Mouse (Mus musculus) frontal cortex, postnatal 36 days (tissue): ENCODE data around the gene Gm16867.
"Not testable (repeated sequence)": the region's sequence is repeated elsewhere in the genome, so short reads cannot be mapped to it uniquely, and the experiment has no call there.

ENCODE experiments used
- DNase-seq, 2 experiments: peaks; one replicate each; pipeline ENCODE4 v3.0.0; 2022; ENCODE audit warnings: low spot score in 2 of 2

Gm16867 gene

GRCm38 (mm10) chr14:69503174-69503573, at the start of gene Gm16867:
TSS of gene Gm16867 (minus strand) at chr14:69503362.
- not testable (repeated sequence) for DNase-seq

GRCm38 (mm10) chr14:69547310-69547709, 44.1 kb upstream of the Gm16867 start:
- not testable (repeated sequence) for DNase-seq

GRCm38 (mm10) chr14:69545052-69545451, 41.9 kb upstream of the Gm16867 start:
- not testable (repeated sequence) for DNase-seq

- DNase-seq = not testable (repeated sequence)
Observed at GRCm38 (mm10) chr14:69544033-69544432, 40.9 kb upstream of the Gm16867 start.

- not testable (repeated sequence) for DNase-seq
Observed at GRCm38 (mm10) chr14:69542695-69543094, 39.5 kb upstream of the Gm16867 start.

GRCm38 (mm10) chr14:69540113-69540512, 37.0 kb upstream of the Gm16867 start:
- not testable (repeated sequence) for DNase-seq

GRCm38 (mm10) chr14:69536539-69536938, 33.4 kb upstream of the Gm16867 start:
- not testable (repeated sequence) for DNase-seq

- not testable (repeated sequence) for DNase-seq
Observed at GRCm38 (mm10) chr14:69526202-69526601, 23.0 kb upstream of the Gm16867 start.

- DNase-seq = not testable (repeated sequence)
Observed at GRCm38 (mm10) chr14:69523001-69523400, 19.8 kb upstream of the Gm16867 start.

GRCm38 (mm10) chr14:69520810-69521209, 17.6 kb upstream of the Gm16867 start:
- not testable (repeated sequence) for DNase-seq

GRCm38 (mm10) chr14:69512449-69512848, 9.3 kb upstream of the Gm16867 start, which contains the start of gene Gm27179:
TSS of gene Gm27179 (minus strand) at chr14:69512549.
- DNase-seq = not testable (repeated sequence)

- not testable (repeated sequence) for DNase-seq
Observed at GRCm38 (mm10) chr14:69507000-69507399, 3.8 kb upstream of the Gm16867 start.

- DNase-seq = not testable (repeated sequence)
Observed at GRCm38 (mm10) chr14:69502440-69503150, 567 bp downstream of the Gm16867 start.

- not testable (repeated sequence) for DNase-seq
Observed at GRCm38 (mm10) chr14:69496259-69496658, 6.9 kb downstream of the Gm16867 start.

- DNase-seq = not testable (repeated sequence)
Observed at GRCm38 (mm10) chr14:69494946-69495345, 8.2 kb downstream of the Gm16867 start.

GRCm38 (mm10) chr14:69494522-69494921, 8.6 kb downstream of the Gm16867 start:
- not testable (repeated sequence) for DNase-seq

GRCm38 (mm10) chr14:69488001-69488400, 15.2 kb downstream of the Gm16867 start:
- DNase-seq = not testable (repeated sequence)

GRCm38 (mm10) chr14:69485466-69486135, 17.6 kb downstream of the Gm16867 start:
- not testable (repeated sequence) for DNase-seq

GRCm38 (mm10) chr14:69473941-69474646, 29.1 kb downstream of the Gm16867 start:
- not testable (repeated sequence) for DNase-seq

- DNase-seq = not testable (repeated sequence)
Observed at GRCm38 (mm10) chr14:69473322-69473721, 29.8 kb downstream of the Gm16867 start.

- not testable (repeated sequence) for DNase-seq
Observed at GRCm38 (mm10) chr14:69470122-69470708, 32.9 kb downstream of the Gm16867 start.
